Mouse (Mus musculus) heart, embryonic 14.5 days (tissue): ENCODE measurements at regions not wholly inside any gene's neighbourhood (a gene's known extent, or its start where the extent isn't known, plus 50 kb on each side); places are given as distances from the start of the nearest gene placed in this dataset.

Experiments
- ATAC-seq: fragments of 200-750 bp; cut with Nextera tagmentation; 2 replicates; pipeline ENCODE4 v1.8.0; 2017; ENCODE audit warnings: low read depth, moderate TSS enrichment; ENCODE audit not compliant: insufficient number of reproducible peaks, insufficient read depth, low FRiP score
- H3K27ac ChIP-seq, 2 experiments: fragments of 200-500 bp in 1 of 2; fragments of 300-500 bp in 1 of 2; sonication (generic) in 1 of 2; replicated peaks in 1 of 2; 2 replicates each; pipeline ENCODE4 v1.5.1; 2012 to 2014; ENCODE audit warnings: low read depth in 2 of 2, low read length in 2 of 2, control low read depth in 1 of 2, mild to moderate bottlenecking in 1 of 2, mixed read lengths in 1 of 2; ENCODE audit not compliant: control insufficient read depth in 1 of 2, insufficient read depth in 1 of 2
- H3K27me3 ChIP-seq: fragments of 300-500 bp; sonication (generic); 2 replicates; pipeline ENCODE4 v1.6.1; 2014; ENCODE audit warnings: mild to moderate bottlenecking, low read length, control low read depth; ENCODE audit not compliant: control insufficient read depth, insufficient read depth
- H3K36me3 ChIP-seq: fragments of 300-500 bp; sonication (generic); 2 replicates; pipeline ENCODE4 v1.6.1; 2014; ENCODE audit warnings: mild to moderate bottlenecking, control low read depth, low read length, mixed read lengths; ENCODE audit not compliant: control insufficient read depth, insufficient read depth
- H3K4me1 ChIP-seq, 2 experiments: fragments of 200-500 bp in 1 of 2; fragments of 300-500 bp in 1 of 2; sonication (generic) in 1 of 2; 2 replicates each; pipeline ENCODE4 v1.6.1; 2012 to 2014; ENCODE audit warnings: low read length in 2 of 2, control low read depth in 1 of 2, mixed read lengths in 1 of 2; ENCODE audit not compliant: control insufficient read depth in 2 of 2, insufficient read depth in 2 of 2
- H3K4me2 ChIP-seq: fragments of 300-500 bp; sonication (generic); 2 replicates; pipeline ENCODE4 v1.6.1; 2014; ENCODE audit warnings: mild to moderate bottlenecking, low read length
- H3K4me3 ChIP-seq, 2 experiments: fragments of 200-500 bp in 1 of 2; fragments of 300-500 bp in 1 of 2; sonication (generic) in 1 of 2; 2 replicates each; pipeline ENCODE4 v1.5.1; 2012 to 2014; ENCODE audit warnings: low read length in 2 of 2, mild to moderate bottlenecking in 2 of 2, control low read depth in 1 of 2, low read depth in 1 of 2, moderate library complexity in 1 of 2; ENCODE audit not compliant: control insufficient read depth in 1 of 2, insufficient read depth in 1 of 2
- H3K9ac ChIP-seq: fragments of 300-500 bp; sonication (generic); 2 replicates; pipeline ENCODE4 v1.6.1; 2014; ENCODE audit warnings: mild to moderate bottlenecking, low read length
- H3K9me3 ChIP-seq: fragments of 300-500 bp; sonication (generic); 2 replicates; pipeline ENCODE4 v1.6.1; 2016; ENCODE audit warnings: low read length, control low read depth; ENCODE audit not compliant: control insufficient read depth
- WGBS: fragments of 180-500 bp; shearing (Covaris S2); extraction: QIAGEN DNeasy Blood & Tissue Kit; methylation state at CpG from one replicate; pipeline ENCODE4 v1.1.7; 2014; 5-methylcytosine and 5-hydroxymethylcytosine counted together

GRCm38 (mm10) chr14:106379645-106380044, 273.6 kb downstream of the Trim52 start:
- Histone ChIP-seq H3K9me3 (no peaks in the 10 kb centered on the region), H3K4me1 (no peaks in the 10 kb centered on the region), H3K4me2 (no peak overlapping the region), H3K9ac (no peak overlapping the region), H3K36me3 (no peaks in the 10 kb centered on the region), H3K4me3 (no peak overlapping the region), H3K27ac (no peak overlapping the region), H3K27me3 (no peaks in the 10 kb centered on the region)
- ATAC-seq = no peak
- WGBS = 88% methylated on average over 4 of the region's 4 CpGs

- no peak overlapping the region for H3K9ac ChIP-seq
- ATAC-seq = no peak
- peak overlapping the region in 1 of 2 experiments; percentile 37; a peak in 1 of 4 replicates for H3K27ac ChIP-seq
- no peaks in the 10 kb centered on the region for H3K27me3 ChIP-seq
- H3K36me3 ChIP-seq = no peaks in the 10 kb centered on the region
- no peak overlapping the region for H3K4me2 ChIP-seq
- 45% methylated on average over 3 of the region's 3 CpGs for WGBS
- H3K4me3 ChIP-seq = no peak overlapping the region
- no peaks in the 10 kb centered on the region for H3K9me3 ChIP-seq
- H3K4me1 ChIP-seq = no peaks in the 10 kb centered on the region
Measured at GRCm38 (mm10) chr14:106387671-106388070, 281.7 kb downstream of the Trim52 start.

DNA sequence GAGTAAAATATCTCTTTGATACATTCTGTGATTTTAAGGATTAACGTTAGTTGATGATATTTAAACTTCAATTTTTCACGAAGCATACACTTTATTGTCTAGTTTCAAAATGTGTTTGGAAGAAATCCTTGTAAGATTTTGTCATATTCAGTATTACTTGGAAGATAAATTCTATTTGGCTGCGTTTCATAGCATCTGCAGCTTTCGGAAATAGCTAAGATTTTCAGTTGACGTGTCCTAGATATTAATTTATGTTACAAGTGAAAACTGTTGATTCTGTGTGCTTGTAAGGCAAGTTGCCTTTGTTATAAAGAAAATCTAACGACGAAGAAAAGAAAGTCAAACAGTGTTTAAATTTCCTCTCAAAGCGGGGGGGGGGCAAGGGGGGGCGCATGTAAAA, 284.5 kb downstream of the Trim52 start:
- ATAC-seq = no peak
- 83% methylated on average over 9 of the region's 9 CpGs for WGBS
- no peaks in the 10 kb centered on the region for H3K9me3 ChIP-seq

DNA sequence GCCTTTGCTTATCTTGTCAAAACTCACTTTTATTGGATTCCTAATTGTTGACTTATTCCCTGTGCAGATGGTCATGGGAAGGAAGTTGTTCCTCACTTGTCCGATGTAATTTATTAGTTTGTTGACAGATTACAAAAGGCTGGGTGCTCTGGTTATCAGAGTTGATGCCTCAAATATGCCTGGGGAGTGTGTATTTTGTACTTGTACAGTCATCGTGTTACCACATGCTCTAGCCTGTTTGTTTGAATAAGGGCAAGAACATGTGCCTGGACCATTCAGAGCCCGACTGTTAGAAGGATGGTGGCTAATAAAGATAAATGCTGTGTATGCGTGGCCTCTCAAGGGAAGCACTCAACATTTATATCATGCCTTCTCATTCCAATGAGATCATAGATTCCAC, 288.0 kb downstream of the Trim52 start:
- Histone ChIP-seq H3K4me1 (no peaks in the 10 kb centered on the region), H3K9ac (no peak overlapping the region), H3K27me3 (no peaks in the 10 kb centered on the region), H3K9me3 (no peaks in the 10 kb centered on the region), H3K4me2 (no peak overlapping the region), H3K4me3 (no peak overlapping the region), H3K36me3 (no peaks in the 10 kb centered on the region), H3K27ac (no peak overlapping the region)
- no peak for ATAC-seq
- 50% methylated on average over 4 of the region's 4 CpGs for WGBS

More for the DNA sequence above, 284.5 kb downstream of the Trim52 start:
- Histone ChIP-seq H3K27ac (no peak overlapping the region), H3K27me3 (no peaks in the 10 kb centered on the region), H3K4me1 (no peaks in the 10 kb centered on the region), H3K4me2 (no peak overlapping the region), H3K36me3 (no peaks in the 10 kb centered on the region), H3K9ac (no peak overlapping the region), H3K4me3 (no peak overlapping the region)

DNA sequence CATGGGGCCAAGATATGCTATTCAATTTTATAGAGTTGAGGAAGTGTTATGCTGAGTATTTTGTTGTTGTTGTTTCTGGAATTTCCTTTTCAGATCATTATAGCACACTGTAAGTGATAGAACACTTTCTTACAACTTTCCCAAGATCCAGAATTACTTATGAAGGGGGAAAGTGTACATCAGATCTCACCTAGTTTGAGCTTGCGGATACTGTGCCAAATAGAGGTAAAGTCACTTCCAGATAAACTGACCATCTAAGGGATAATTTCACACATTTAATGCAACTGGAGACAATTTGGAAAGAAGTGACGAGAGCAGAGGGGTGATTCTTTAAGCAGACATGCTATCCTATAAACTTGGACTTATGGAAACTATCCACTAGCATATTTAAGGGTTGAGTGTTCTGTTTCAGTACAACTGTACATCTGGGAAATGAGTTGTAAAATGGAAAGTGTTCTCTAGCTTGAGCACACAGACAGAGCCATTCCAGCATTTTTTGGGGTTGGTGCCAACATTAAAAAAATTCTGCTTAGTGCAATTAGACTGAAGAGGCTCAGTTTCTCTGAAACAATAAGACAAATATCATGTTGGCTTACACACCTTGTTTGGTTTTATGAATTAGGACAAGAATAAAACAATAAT, 307.0 kb downstream of the Trim52 start:
- no peak overlapping the region for H3K9ac ChIP-seq
- H3K4me1 ChIP-seq = no peaks in the 10 kb centered on the region
- H3K36me3 ChIP-seq = no peaks in the 10 kb centered on the region
- H3K9me3 ChIP-seq = no peaks in the 10 kb centered on the region
- H3K4me2 ChIP-seq = no peak overlapping the region
- WGBS = 79% methylated on average over 2 of the region's 2 CpGs
- ATAC-seq = no peak
- no peaks in the 10 kb centered on the region for H3K27me3 ChIP-seq
- no peak overlapping the region for H3K4me3 ChIP-seq
- H3K27ac ChIP-seq = no peak overlapping the region

- Histone ChIP-seq H3K9me3 (no peaks in the 10 kb centered on the region), H3K27me3 (no peaks in the 10 kb centered on the region), H3K4me2 (no peak overlapping the region), H3K9ac (no peak overlapping the region), H3K36me3 (no peaks in the 10 kb centered on the region), H3K27ac (no peak overlapping the region), H3K4me1 (no peaks in the 10 kb centered on the region), H3K4me3 (no peak overlapping the region)
- WGBS = 52% methylated on average over 4 of the region's 4 CpGs
- ATAC-seq = no peak
Measured at GRCm38 (mm10) chr14:106424714-106425113, 318.7 kb downstream of the Trim52 start.

DNA sequence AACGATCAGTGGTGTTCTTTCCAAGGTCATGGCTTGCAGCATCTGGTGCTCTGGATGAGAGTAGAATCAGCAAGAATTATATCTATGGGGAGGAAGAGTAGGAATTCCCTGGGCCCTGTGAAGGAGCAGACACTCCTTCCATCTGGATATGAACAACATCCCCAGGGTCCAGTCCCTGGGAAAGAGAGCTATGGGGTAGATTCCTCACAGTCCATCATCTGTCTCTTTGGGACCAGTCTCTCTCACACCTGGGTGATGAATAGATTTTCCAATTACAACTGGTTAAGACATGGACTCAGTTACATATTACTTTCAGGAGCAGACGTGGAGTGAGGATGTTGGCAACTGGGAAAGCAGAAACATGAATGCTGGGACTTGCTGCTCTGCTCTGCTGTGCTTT, 322.6 kb downstream of the Trim52 start:
- no peaks in the 10 kb centered on the region for H3K4me1 ChIP-seq
- H3K9me3 ChIP-seq = no peaks in the 10 kb centered on the region
- H3K4me3 ChIP-seq = no peak overlapping the region
- 69% methylated on average over 2 of the region's 2 CpGs for WGBS
- H3K4me2 ChIP-seq = no peak overlapping the region
- H3K27ac ChIP-seq = no peak overlapping the region
- H3K9ac ChIP-seq = no peak overlapping the region
- H3K36me3 ChIP-seq = no peaks in the 10 kb centered on the region
- no peaks in the 10 kb centered on the region for H3K27me3 ChIP-seq
- no peak for ATAC-seq

DNA sequence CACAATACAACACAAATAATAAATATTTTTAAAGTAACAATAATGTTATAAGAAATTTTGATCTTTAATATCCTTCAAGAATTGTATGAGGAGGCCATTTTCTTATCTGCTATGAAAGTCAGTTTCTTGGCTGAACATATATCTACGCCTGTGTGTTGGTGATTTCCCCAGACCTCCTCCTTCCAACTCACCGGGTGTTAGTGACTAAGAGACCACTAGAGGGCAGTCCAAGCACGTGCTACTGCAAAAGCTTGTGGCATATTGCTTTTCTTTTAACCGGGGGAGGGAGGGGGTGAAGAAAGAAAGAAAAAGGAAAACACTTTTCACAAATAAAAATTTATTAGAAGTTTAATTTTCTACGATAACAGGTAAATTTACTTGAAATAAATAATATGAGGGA, 333.3 kb downstream of the Trim52 start:
- WGBS = 12% methylated on average over 5 of the region's 5 CpGs
- no peaks in the 10 kb centered on the region for H3K27me3 ChIP-seq

More for the DNA sequence above, 333.3 kb downstream of the Trim52 start:
- Histone ChIP-seq H3K9me3 (no peaks in the 10 kb centered on the region), H3K4me3 (no peak overlapping the region), H3K27ac (no peak overlapping the region), H3K4me1 (no peaks in the 10 kb centered on the region), H3K4me2 (no peak overlapping the region), H3K9ac (no peak overlapping the region), H3K36me3 (no peaks in the 10 kb centered on the region)
- no peak for ATAC-seq
